Mouse (Mus musculus) heart, embryonic 14.5 days (tissue): ENCODE data around the gene Rnf220. TPM values are rescaled to one million over a fixed set of nuclear protein-coding genes. Genes with fewer than 3 reads are reported as not detected.

ENCODE experiments used
- ATAC-seq: fragments of 200-750 bp; cut with Nextera tagmentation; 2 replicates; pipeline ENCODE4 v1.8.0; 2017; ENCODE audit warnings: low read depth, moderate TSS enrichment; ENCODE audit not compliant: insufficient number of reproducible peaks, insufficient read depth, low FRiP score
- H3K27ac ChIP-seq, 2 experiments: fragments of 200-500 bp in 1 of 2; fragments of 300-500 bp in 1 of 2; sonication (generic) in 1 of 2; replicated peaks in 1 of 2; 2 replicates each; pipeline ENCODE4 v1.5.1; 2012 to 2014; ENCODE audit warnings: low read depth in 2 of 2, low read length in 2 of 2, control low read depth in 1 of 2, mild to moderate bottlenecking in 1 of 2, mixed read lengths in 1 of 2; ENCODE audit not compliant: control insufficient read depth in 1 of 2, insufficient read depth in 1 of 2
- H3K27me3 ChIP-seq: fragments of 300-500 bp; sonication (generic); 2 replicates; pipeline ENCODE4 v1.6.1; 2014; ENCODE audit warnings: mild to moderate bottlenecking, low read length, control low read depth; ENCODE audit not compliant: control insufficient read depth, insufficient read depth
- H3K36me3 ChIP-seq: fragments of 300-500 bp; sonication (generic); 2 replicates; pipeline ENCODE4 v1.6.1; 2014; ENCODE audit warnings: mild to moderate bottlenecking, control low read depth, low read length, mixed read lengths; ENCODE audit not compliant: control insufficient read depth, insufficient read depth
- H3K4me1 ChIP-seq, 2 experiments: fragments of 200-500 bp in 1 of 2; fragments of 300-500 bp in 1 of 2; sonication (generic) in 1 of 2; 2 replicates each; pipeline ENCODE4 v1.6.1; 2012 to 2014; ENCODE audit warnings: low read length in 2 of 2, control low read depth in 1 of 2, mixed read lengths in 1 of 2; ENCODE audit not compliant: control insufficient read depth in 2 of 2, insufficient read depth in 2 of 2
- H3K4me2 ChIP-seq: fragments of 300-500 bp; sonication (generic); 2 replicates; pipeline ENCODE4 v1.6.1; 2014; ENCODE audit warnings: mild to moderate bottlenecking, low read length
- H3K4me3 ChIP-seq, 2 experiments: fragments of 200-500 bp in 1 of 2; fragments of 300-500 bp in 1 of 2; sonication (generic) in 1 of 2; 2 replicates each; pipeline ENCODE4 v1.5.1; 2012 to 2014; ENCODE audit warnings: low read length in 2 of 2, mild to moderate bottlenecking in 2 of 2, control low read depth in 1 of 2, low read depth in 1 of 2, moderate library complexity in 1 of 2; ENCODE audit not compliant: control insufficient read depth in 1 of 2, insufficient read depth in 1 of 2
- H3K9ac ChIP-seq: fragments of 300-500 bp; sonication (generic); 2 replicates; pipeline ENCODE4 v1.6.1; 2014; ENCODE audit warnings: mild to moderate bottlenecking, low read length
- H3K9me3 ChIP-seq: fragments of 300-500 bp; sonication (generic); 2 replicates; pipeline ENCODE4 v1.6.1; 2016; ENCODE audit warnings: low read length, control low read depth; ENCODE audit not compliant: control insufficient read depth
- WGBS: fragments of 180-500 bp; shearing (Covaris S2); extraction: QIAGEN DNeasy Blood & Tissue Kit; methylation state at CpG from one replicate; pipeline ENCODE4 v1.1.7; 2014; 5-methylcytosine and 5-hydroxymethylcytosine counted together
- polyA plus RNA-seq: library from polyadenylated mRNA; unstranded; fragments of >200 nt; fragmentation: Nextera tagmentation; extraction: Ambion mirVana; gene quantifications from 2 replicates; pipeline ENCODE4 v1.2.1, GENCODE M21; 2014

Gene Rnf220
- polyA plus RNA-seq, 1 experiment from 2014 or later: 36.4 TPM

DNA sequence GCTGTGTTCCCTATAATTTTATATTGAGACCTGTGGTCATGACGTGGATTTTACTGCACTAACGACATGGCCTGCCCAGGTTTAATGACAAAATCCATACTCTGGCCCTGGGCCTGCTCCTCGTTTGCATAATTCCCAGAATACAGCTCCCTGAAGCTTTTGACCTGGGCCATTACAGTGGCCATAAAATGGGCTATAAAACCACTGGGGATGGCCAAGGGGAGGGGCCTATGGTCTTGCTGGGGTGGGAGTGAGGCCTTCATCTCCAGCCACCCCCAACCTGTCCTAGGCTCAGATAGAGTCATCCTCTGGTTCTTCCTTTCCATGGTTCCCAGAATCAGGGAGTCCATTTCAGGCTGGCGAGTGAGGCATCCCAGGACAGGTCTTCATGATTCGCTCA lies 185.0 kb downstream of the Rnf220 start:
- Histone ChIP-seq H3K4me1 (peaks cover 8 to 11% of the 10 kb centered on the region in 2 experiments; a peak in 3 of 4 replicates), H3K27me3 (peaks cover 54% of the 10 kb centered on the region), H3K9me3 (no peaks in the 10 kb centered on the region), H3K4me3 (no peak overlapping the region), H3K9ac (no peak overlapping the region), H3K27ac (no peak overlapping the region), H3K4me2 (no peak overlapping the region), H3K36me3 (no peaks in the 10 kb centered on the region)
- ATAC-seq: no peak
- WGBS: 64% methylated on average over 5 of the region's 5 CpGs

DNA sequence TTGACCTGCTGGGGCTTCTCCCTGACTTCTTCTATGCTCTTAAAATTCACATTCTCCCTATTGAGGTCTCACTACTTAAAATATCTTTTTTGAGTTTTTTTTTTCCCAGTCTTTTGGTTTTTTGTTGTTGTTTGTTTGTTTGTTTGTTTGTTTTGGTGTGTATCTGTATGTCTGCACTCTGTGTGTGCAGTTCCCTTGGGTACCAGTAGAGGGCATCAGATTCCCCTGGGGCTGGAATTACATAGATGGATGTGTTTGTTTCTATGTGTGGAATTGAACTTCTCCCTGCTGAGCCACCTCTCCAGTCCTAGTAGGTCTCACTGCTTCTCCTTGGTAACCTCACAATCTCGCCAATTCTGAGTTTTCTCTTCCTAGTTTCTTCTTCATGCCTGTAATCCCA lies 187.4 kb downstream of the Rnf220 start:
- Histone ChIP-seq H3K4me2 (no peak overlapping the region), H3K27ac (no peak overlapping the region), H3K4me1 (peaks cover 8 to 11% of the 10 kb centered on the region in 2 experiments; a peak in 3 of 4 replicates), H3K27me3 (peaks cover 47% of the 10 kb centered on the region), H3K9ac (no peak overlapping the region), H3K9me3 (no peaks in the 10 kb centered on the region), H3K4me3 (no peak overlapping the region), H3K36me3 (no peaks in the 10 kb centered on the region)
- ATAC-seq: no peak
- WGBS: 91% methylated on average over 1 of the region's 1 CpGs

DNA sequence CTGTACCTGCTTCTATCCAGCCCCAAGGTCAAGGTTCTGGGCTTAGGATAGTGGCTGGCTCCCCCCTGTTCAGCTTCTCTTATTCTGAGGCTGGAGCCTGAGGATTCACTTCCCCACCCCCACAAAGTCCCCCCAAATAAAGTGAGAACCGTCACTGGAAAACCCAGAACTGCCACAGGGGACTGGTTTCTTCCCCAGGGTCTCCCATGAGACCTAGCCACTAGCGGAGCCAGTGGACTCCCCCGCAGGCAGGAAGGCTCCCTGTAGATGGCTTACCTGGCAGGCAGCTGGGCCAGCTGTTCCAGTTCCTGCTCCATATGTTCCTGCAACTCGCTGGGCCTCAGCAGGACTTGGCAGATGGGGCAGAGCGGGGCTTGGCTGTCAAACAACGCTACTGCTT lies 189.6 kb downstream of the Rnf220 start:
- Histone ChIP-seq H3K9me3 (no peaks in the 10 kb centered on the region), H3K27ac (no peak overlapping the region), H3K9ac (no peak overlapping the region), H3K4me2 (no peak overlapping the region), H3K4me3 (no peak overlapping the region), H3K27me3 (peaks cover 47% of the 10 kb centered on the region), H3K36me3 (no peaks in the 10 kb centered on the region), H3K4me1 (peaks cover 4 to 5% of the 10 kb centered on the region in 2 experiments; a peak in 1 of 4 replicates)
- WGBS: 56% methylated on average over 6 of the region's 6 CpGs
- ATAC-seq: no peak

DNA sequence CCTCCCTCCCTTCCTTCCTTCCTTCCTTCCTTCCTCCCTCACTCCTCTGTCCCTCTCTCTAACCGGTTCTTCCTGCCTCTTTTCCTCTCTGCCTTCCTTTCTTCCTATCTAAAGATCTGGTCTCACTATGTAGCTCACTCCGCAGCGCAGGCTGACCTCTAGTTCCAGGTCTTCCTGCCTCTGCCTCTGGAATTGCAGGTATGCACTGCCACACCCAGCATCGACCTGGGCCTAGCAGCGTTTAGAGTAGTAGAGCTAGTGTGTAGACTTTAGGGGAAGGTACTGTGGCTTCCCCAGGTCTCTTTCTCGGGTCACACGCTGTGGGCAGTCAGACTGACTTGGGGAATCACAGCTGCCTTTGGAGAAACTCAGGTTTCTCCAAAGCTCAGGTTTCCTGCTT lies 191.4 kb downstream of the Rnf220 start:
- Histone ChIP-seq H3K4me1 (peaks cover 2 to 4% of the 10 kb centered on the region in 2 experiments; a peak in 1 of 4 replicates), H3K36me3 (no peaks in the 10 kb centered on the region), H3K4me2 (no peak overlapping the region), H3K9me3 (no peaks in the 10 kb centered on the region), H3K4me3 (no peak overlapping the region), H3K27me3 (peaks cover 55% of the 10 kb centered on the region), H3K27ac (no peak overlapping the region), H3K9ac (no peak overlapping the region)
- 48% methylated on average over 6 of the region's 7 CpGs for WGBS
- ATAC-seq: no peak

DNA sequence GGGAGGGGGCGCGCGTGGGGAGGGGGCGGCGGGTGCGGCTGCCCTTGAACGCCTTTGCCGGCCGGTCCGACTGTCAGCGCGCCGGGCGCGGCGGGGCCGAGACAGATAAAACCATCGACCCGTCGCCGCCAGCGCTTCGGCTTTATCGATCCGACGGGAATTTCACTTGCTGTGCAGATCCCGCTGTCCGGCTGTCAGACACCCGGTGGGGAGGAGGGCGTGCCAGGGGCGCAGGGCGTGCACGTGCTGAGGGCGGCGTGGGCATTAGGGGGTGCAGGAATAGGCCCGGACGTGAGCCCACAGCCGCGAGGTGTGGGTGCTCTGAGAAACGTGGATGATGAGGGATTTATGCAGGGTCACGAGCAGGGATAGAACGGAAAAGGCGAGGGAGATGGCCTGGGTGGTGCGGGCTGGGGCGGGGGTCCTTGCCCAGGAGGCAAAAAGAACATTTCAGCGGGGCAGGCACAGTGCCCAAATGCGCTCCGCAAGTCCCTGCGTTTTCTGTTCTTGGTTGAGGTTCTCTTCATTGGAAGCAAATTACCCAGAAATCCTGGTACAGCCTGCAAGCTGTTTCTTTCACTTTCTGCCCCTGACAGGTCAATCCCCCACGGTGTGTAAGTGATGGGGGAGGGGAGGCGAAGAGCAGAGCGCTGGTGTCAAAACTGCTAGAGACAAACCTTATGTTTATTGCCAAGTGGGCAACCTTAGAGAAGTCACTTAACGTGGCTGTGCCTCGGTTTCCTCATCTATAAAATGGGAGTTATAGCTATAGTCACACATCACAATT lies 192.4 kb downstream of the Rnf220 start:
- Histone ChIP-seq H3K4me3 (peak overlapping the region; percentile 42 to 57), H3K27ac (no peak overlapping the region), H3K27me3 (peaks cover 55% of the 10 kb centered on the region), H3K36me3 (no peaks in the 10 kb centered on the region), H3K4me1 (peaks cover 2 to 4% of the 10 kb centered on the region in 2 experiments; a peak in 1 of 4 replicates), H3K9me3 (no peaks in the 10 kb centered on the region), H3K4me2 (peak overlapping the region; percentile 97), H3K9ac (peak overlapping the region; percentile 76)
- 1% methylated on average over 47 of the region's 54 CpGs for WGBS
- no peak for ATAC-seq

DNA sequence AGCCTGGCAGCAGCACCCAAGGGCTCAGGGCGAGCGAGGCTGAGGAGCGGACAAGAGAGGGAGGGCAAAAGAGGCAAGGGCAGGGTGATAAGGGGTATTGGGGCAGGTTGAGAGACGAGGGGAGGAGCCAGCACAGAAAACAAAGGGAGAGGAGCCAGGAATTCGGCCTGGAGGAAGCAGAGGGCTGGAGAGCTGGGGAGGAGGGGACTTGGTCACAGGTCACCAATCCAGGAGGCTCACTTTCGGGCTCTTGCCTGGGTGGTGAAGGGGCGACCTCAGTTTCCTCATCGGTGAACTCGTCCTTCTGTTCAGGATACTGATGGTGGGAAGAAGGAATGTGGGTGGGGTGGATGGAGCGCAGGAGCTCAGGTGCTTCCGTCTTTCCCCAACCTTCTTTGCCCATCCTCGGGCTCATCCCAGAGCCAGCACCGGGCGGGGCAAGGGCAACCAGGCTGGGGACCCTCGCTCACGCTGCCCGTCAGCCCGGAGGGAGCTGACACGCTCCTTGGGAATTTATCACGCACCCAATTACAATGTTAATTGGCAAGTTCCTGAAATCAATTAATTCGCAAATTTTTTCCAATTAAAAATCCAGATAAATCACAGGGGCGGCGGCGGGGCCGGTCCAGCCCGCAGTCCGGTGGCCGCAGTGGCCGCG lies 193.1 kb downstream of the Rnf220 start:
- peak overlapping the region; percentile 42 to 57; a peak in 3 of 4 replicates for H3K4me3 ChIP-seq
- no peaks in the 10 kb centered on the region for H3K36me3 ChIP-seq
- WGBS: 9% methylated on average over 29 of the region's 30 CpGs
- H3K9me3 ChIP-seq: no peaks in the 10 kb centered on the region
- ATAC-seq: no peak; the same call in 1 of the 2 replicates
- peak overlapping the region; percentile 76 for H3K9ac ChIP-seq
- peaks cover 2 to 4% of the 10 kb centered on the region in 2 experiments; a peak in 1 of 4 replicates for H3K4me1 ChIP-seq
- no peak overlapping the region for H3K27ac ChIP-seq
- peak overlapping the region; percentile 97 for H3K4me2 ChIP-seq
- H3K27me3 ChIP-seq: peaks cover 55% of the 10 kb centered on the region

DNA sequence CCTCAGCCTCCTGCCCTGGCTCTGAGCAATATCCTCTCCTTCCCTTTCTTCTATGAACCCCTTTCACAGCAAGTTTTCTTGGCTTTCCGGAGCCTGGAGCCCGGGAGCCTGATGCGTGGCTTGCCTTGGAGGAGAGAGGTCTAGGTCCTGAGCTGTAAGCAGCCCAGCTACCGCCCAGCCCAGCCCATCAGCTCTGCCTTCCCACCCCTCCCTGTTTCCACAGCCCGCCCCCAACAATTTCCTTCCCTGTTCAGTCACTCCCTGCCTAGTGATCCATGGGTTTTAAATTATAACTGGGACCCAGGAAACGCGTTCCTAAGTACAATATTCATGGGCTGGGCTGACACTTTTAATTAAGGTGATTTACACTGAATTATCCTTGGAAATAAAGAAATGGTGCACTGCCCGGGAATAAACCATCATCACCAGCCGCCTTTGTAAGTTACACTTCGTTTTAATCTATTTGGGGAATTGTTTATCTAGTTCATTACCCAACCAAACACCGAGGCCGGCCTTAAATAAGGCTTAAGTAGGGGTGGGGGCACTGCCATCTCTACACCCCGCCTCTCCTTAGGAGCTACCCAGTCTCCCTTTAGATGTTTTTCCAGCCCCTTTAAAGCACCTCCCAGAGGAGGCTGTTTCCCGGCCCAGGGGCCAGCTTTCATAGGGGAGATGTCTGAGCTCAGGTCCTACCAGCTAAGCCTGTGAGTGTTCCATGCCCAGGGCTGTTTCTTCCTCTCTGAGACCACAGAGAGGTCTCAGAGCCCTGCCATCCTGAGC lies 194.6 kb downstream of the Rnf220 start:
- no peak overlapping the region for H3K4me2 ChIP-seq
- ATAC-seq: no peak
- 36% methylated on average over 14 of the region's 14 CpGs for WGBS
- H3K9me3 ChIP-seq: no peaks in the 10 kb centered on the region
- peaks cover 52% of the 10 kb centered on the region for H3K27me3 ChIP-seq
- H3K4me3 ChIP-seq: no peak overlapping the region
- H3K27ac ChIP-seq: no peak overlapping the region
- peaks cover 2 to 4% of the 10 kb centered on the region in 2 experiments; a peak in 1 of 4 replicates for H3K4me1 ChIP-seq
- no peak overlapping the region for H3K9ac ChIP-seq
- no peaks in the 10 kb centered on the region for H3K36me3 ChIP-seq
